In the genomic region with DNA sequence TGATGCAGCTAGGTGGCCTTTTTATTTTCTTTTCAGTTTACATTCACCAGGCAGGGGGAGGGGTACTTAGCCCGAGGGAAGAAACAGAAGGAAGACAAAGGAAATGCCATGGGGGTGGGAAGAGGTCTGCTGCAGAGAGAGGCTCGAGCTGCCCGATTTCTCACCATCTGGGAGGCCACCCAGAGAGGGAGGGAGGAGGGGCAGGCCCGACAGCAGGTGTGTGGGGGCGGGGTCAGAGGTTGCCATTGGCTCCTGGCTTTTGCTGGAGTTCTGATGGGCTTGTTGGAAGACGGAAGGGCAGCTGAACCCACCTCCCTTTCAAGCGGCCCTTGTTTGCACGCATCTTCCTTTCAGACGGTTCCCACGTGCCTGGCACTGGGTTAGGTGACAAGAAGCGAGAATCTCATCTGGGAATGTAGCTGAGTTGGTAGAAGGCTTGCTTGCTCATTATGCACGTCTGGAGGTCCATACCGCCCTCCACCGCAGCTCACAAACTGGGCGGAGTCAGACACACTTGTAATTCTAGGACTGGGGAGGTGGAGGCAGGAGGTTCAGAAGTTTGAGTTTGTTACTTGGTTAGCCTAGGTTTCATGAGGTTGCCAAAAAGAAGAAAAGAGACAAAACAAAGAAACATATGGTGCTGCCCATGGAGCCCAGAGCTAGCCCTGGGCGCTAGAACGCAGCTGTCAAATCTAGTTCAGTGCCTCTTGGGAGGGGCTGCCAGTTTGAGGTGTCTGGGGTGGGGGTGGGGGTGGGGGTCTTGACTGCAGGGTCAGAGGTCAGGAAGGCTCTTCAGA, we compare ENCODE assay signal across 9 mouse cellular contexts. TPM values are rescaled to one million over a fixed set of nuclear protein-coding genes. Genes with fewer than 3 reads are reported as not detected.
DNase-seq lines count a peak whose midpoint lies in the region; ATAC-seq lines count a peak whose summit lies in the region.
"Had no signal": no experiment of that assay in that cellular context is flagged by ENCODE, and none has a peak within 500 bp of the region (broad histone marks: within the 10 kb centered on the region; RNA-seq: fewer than 3 reads in every experiment).

No protein-coding gene starts in this region.

- H3K4me3 ChIP-seq in lung, embryonic 15.5 days, result peak overlapping the region; percentile 11; the same call in 1 of the 2 replicates
- no peak overlapping the region for H3K4me3 ChIP-seq in embryonic facial prominence, embryonic 15.5 days (replicated peaks)
- no peak overlapping the region for H3K4me3 ChIP-seq in limb, embryonic 15.5 days

- WGBS in lung, embryonic 15.5 days, result 10% methylated on average over 17 of the region's 17 CpGs
- 5% methylated on average over 17 of the region's 17 CpGs for WGBS in embryonic facial prominence, embryonic 15.5 days
- WGBS in limb, embryonic 15.5 days, result 6% methylated on average over 17 of the region's 17 CpGs

- H3K4me2 ChIP-seq in lung, embryonic 15.5 days, result peak overlapping the region; percentile 44
- peak overlapping the region; percentile 22 for H3K4me2 ChIP-seq in embryonic facial prominence, embryonic 15.5 days (replicated peaks)
- H3K4me2 ChIP-seq in limb, embryonic 15.5 days, result peak overlapping the region; percentile 17; the same call in 1 of the 2 replicates

- H3K9me3 ChIP-seq in lung, embryonic 15.5 days, result no peaks in the 10 kb centered on the region
- H3K9me3 ChIP-seq in embryonic facial prominence, embryonic 15.5 days (replicated peaks), result no peaks in the 10 kb centered on the region
- H3K9me3 ChIP-seq in limb, embryonic 15.5 days, result no peaks in the 10 kb centered on the region

- ATAC-seq in lung, embryonic 15.5 days (ENCODE audit: borderline replicate concordance, extremely low read depth, low FRiP score, low TSS enrichment), result peak; percentile 19; the same call in 1 of the 2 replicates
- ATAC-seq in embryonic facial prominence, embryonic 15.5 days (ENCODE audit: insufficient number of reproducible peaks, low FRiP score, low TSS enrichment, low read depth), result no peak
- ATAC-seq in limb, embryonic 15.5 days (ENCODE audit: insufficient number of reproducible peaks, low FRiP score, low TSS enrichment, low read depth), result no peak

- no peaks in the 10 kb centered on the region for H3K36me3 ChIP-seq in lung, embryonic 15.5 days
- no peaks in the 10 kb centered on the region for H3K36me3 ChIP-seq in embryonic facial prominence, embryonic 15.5 days
- H3K36me3 ChIP-seq in limb, embryonic 15.5 days, result no peaks in the 10 kb centered on the region
- H3K36me3 ChIP-seq in splenic B cell, adult 2 months (ENCODE audit: control insufficient read depth, insufficient read depth, low read length, poor library complexity, severe bottlenecking), result no peaks in the 10 kb centered on the region

- no peak for DNase-seq in lung, postnatal 14 days
- peak; percentile 43 for DNase-seq in splenic B cell, adult 2 months (ENCODE audit: low read depth, low spot score)
- no peak for DNase-seq in left cerebral cortex, adult 18-20 months (ENCODE audit: low spot score in 2 of 2)
- DNase-seq in gastrocnemius, postnatal 25 days, result no peak
- DNase-seq in layer of hippocampus, adult 18-20 months (ENCODE audit: low spot score in 2 of 2), result no peak

- no peak overlapping the region for H3K9ac ChIP-seq in lung, embryonic 15.5 days
- H3K9ac ChIP-seq in embryonic facial prominence, embryonic 15.5 days, result no peak overlapping the region
- no peak overlapping the region for H3K9ac ChIP-seq in limb, embryonic 15.5 days

- peaks cover 33% of the 10 kb centered on the region for H3K27me3 ChIP-seq in lung, embryonic 15.5 days
- peaks cover 35% of the 10 kb centered on the region for H3K27me3 ChIP-seq in embryonic facial prominence, embryonic 15.5 days
- peaks cover 66% of the 10 kb centered on the region for H3K27me3 ChIP-seq in limb, embryonic 15.5 days
- no peaks in the 10 kb centered on the region for H3K27me3 ChIP-seq in splenic B cell, adult 2 months (ENCODE audit: control insufficient read depth, insufficient read depth, low read length, poor library complexity, severe bottlenecking)

- H3K4me1 ChIP-seq in lung, embryonic 15.5 days, result peaks cover 48% of the 10 kb centered on the region
- peaks cover 39% of the 10 kb centered on the region for H3K4me1 ChIP-seq in embryonic facial prominence, embryonic 15.5 days
- H3K4me1 ChIP-seq in limb, embryonic 15.5 days, result peaks cover 47% of the 10 kb centered on the region

- H3K27ac ChIP-seq in lung, embryonic 15.5 days, result no peak overlapping the region
- H3K27ac ChIP-seq in embryonic facial prominence, embryonic 15.5 days (replicated peaks), result no peak overlapping the region
- H3K27ac ChIP-seq in limb, embryonic 15.5 days, result no peak overlapping the region
- H3K27ac ChIP-seq: macrophage had no signal

RNA-seq across cellular contexts. Expression of a gene that starts 10.3 kb away (rescaled TPM):
- 24.9 and 29.7 TPM in 2 replicates for polyA plus RNA-seq in lung, embryonic 15.5 days (2015; fragmentation: Nextera tagmentation; extraction: Ambion mirVana)
- 33.5 and 46.4 TPM in 2 replicates for polyA plus RNA-seq in embryonic facial prominence, embryonic 15.5 days (2015; fragmentation: Nextera tagmentation; extraction: Ambion mirVana)
- polyA plus RNA-seq in limb, embryonic 15.5 days (2015; fragmentation: Nextera tagmentation; extraction: Ambion mirVana), result 26.5 and 31.0 TPM in 2 replicates
- 100 to 1,000 TPM; 112 to 128 TPM for total RNA-seq in left cerebral cortex, adult 18-20 months (2021)
- total RNA-seq in gastrocnemius, postnatal 25 days (2021), result 1 to 10 TPM; 3.5 to 7.0 TPM
- total RNA-seq in layer of hippocampus, adult 18-20 months (2021), result 10 to 100 TPM; 74.8 to 94.2 TPM

Comparison
In these comparisons a context has a peak if more than half of its experiments do, and no peak if none do; other contexts are left out.
1. RNA of a gene that starts 10.3 kb away (total RNA-seq): 112 to 128 TPM in left cerebral cortex, adult 18-20 months and 74.8 to 94.2 TPM in layer of hippocampus, adult 18-20 months; 3.5 to 7.0 TPM in gastrocnemius, postnatal 25 days; every median in the first group is over 4 times any median in the second.
2. Peak in every context shown above with its lines, with median percentiles within 50 percentile points of each other: H3K4me2 ChIP-seq.